Mouse (Mus musculus): ENCODE results near the gene Hoxd9. TPM values are rescaled to one million over a fixed set of nuclear protein-coding genes. Genes with fewer than 3 reads are reported as not detected.

The Hoxd9 gene
- total RNA-seq, 2 experiments from 2014 or later = 12.6 to 16.1 TPM

GRCm38 (mm10) chr2:74713239-74714150 lies 16.0 kb downstream of the Hoxd9 start:
- no peak for DNase-seq

DNA sequence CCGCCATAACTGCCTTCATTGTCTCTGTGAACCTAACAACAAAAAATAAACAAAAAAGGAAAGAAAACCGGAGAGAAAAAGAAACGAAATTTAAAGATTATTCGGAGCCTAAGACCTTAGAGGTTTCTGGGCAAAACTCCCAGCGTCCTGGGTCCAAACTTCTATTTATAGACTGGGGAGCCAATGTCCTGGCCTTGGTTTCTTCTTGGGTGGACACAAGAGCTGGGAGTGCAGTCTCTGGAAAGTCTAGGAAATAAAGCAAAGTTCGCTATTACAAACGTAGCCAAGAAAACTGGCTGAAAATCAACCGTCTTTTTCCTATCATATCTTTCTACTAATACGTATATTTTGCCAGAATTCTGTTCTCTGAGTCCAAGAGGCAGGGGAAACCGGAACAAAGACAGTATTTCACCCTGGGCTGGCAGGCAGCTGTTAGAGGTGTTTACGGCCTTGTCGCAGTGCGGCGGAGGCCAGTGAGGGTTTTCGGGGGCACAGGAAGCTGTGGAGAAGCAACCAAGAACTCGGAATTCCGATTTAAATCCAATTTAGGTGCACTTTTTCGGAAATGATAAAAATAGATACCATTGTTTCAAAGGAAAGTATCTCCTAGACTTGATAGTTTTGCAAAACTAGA lies 16.7 kb downstream of the Hoxd9 start:
- DNase-seq = no peak

DNA sequence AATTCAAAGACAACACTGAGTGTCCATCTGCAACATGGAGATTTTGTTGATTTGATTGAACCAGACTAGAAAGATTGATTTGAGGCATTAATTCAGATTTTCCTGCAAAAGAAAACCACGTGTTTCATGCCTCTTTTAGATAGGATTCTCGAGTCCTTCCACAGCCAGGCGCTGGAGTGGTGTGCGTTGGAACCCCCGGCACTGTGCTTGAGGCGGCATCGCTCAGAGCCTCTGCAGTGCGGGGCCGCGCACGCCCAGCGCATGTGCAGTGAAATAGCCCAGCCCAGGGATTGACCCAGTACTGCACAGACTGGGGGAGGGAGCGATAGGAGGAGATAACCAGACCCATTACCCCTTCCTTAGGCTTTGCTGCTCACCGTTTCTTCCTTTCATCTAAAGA lies 17.4 kb downstream of the Hoxd9 start:
- DNase-seq = no peak

DNA sequence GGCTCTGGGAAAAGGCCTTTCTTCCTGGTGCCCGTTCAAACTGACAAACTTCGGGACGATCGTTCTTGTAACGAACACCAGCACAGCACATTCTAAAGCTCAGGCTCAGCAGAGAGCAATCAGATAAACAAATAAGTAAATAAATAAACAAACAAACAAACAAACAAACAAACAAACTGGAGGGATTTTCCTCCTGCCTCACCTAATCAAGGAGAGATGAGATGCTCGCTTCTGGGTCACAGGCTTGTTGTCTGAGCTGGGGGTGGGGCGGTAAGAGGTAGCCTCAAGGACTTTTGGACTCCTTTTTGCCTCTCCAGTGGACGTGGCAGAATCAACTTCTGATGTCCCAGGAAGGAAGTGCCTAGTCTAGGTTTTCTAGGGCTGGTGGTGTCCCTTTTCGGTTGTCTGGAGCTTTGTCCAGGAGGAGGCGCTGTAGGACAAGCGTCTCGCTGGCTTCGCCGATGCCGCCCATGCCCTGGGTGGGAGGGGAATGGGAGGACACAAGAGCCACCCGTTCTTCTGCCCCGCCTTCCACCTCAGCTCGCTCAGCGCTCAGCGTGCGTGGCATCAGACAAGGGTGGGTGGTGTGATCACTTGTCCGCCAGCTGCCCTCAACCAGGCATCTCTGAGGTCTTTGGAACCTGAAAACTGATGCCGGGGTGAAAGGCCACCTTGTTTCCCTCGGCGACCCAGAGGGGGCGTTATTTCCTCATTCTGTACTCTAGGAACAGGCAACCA lies 18.1 kb downstream of the Hoxd9 start:
- DNase-seq = peak; percentile 98

DNA sequence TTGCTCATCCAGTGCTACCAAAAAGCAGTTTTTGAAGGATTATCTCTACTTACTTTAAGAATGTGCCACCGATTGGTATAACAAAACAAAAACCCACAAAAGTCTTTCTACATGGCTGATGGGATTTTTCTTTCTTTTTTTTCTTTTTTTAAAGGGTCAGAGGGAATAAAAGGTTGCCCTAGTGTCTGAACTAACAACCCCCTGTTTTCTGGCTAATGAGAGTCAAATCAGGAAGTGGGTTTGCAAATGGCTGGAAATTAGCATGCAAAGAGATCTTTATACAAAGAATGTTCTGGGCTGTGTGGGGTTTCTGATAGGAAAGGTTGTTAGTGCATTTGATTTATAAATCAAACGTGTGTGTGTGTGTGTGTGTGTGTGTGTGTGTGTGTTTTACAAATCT lies 22.9 kb downstream of the Hoxd9 start:
- no peak for DNase-seq

DNA sequence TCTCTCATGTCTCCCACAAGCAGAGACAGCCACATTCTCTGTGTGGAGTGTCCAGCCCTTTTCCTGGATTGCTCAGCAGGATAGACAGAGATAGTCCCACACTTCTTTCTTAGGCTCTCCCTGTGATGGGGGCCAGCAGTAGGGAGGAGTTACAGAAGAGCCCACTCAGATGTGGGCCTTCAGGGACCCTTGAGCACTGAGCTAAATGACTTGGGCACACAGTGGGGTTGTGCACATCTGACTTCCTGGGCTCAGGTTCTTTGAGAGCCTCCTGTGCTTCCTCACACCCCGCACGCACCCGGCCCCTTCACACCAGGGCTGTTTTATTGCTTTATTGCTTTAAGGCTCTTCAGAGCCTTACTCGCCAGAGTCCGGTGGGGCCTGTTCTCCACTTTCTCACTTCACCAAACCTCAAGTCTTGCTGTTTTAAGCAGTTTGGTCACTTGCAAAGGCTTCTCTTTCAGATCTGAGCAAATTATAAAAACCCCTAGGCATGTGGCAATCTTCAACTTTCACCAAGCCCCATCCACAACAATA lies 23.5 kb downstream of the Hoxd9 start:
- no peak for DNase-seq

- DNase-seq = no peak
Observed at GRCm38 (mm10) chr2:74721882-74722281, 24.4 kb downstream of the Hoxd9 start.

DNA sequence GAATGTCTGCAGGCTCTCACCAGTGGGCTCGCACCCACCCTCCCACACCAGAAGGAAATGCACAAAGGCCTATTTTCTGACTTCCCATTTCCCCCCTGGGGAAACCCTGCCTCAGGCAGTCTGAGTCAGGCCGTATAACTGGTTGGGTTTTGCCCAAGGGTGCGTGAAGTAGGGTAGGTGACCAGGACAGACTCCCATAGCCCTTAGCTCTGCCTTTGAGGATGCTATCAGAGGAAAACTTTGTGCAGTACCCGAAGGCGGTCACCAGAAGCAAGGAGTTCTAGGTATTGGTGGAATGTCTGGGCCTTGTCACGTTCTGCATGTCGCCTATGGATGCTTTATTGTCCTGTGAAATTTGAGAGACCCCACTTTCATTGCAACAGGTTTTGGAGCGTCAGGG lies 25.4 kb downstream of the Hoxd9 start:
- no peak for DNase-seq

DNA sequence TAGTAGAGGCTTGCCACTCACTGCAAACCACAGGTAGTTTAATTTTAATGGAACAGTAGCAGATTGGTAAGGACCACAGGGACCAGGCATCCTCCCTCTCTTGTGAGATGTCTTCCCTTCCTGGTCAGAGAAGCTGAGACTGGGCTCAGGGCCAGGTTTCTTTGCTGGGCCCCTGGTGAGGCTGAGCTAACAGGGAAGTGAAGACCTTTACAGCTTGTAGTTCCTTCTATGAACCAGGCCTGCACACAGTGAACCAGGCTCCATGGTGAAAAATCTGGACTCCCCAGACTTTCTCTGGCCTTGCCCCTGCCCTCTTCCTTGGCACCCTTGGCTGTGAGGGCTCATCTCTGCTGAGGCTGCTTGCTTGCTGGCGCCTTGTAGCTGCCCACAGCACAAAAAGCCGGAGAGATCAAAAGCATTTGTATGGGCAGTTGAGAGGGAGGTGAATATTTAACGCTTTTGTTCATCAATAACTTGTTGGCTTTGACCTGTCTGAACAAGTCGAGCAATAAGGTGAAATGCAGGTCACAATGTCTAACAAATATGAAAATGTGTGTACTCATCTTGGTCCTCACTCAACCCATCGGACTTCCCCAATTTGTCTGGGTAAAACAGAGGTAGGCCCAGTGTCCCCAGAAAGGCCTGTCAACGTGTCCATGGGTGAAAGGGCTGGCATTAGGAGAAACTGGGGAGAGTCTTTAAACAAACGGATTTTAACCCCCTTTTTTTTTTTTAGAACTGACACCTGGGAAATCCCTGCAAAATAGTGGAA lies 26.9 kb downstream of the Hoxd9 start:
- DNase-seq = no peak

- DNase-seq = no peak
Observed at GRCm38 (mm10) chr2:74725171-74725570, 27.6 kb downstream of the Hoxd9 start.

GRCm38 (mm10) chr2:74726551-74726950 lies 29.0 kb downstream of the Hoxd9 start, which contains the start of gene Gm28230:
TSS of gene Gm28230 (plus strand) at chr2:74726728.
- no peak for DNase-seq

DNA sequence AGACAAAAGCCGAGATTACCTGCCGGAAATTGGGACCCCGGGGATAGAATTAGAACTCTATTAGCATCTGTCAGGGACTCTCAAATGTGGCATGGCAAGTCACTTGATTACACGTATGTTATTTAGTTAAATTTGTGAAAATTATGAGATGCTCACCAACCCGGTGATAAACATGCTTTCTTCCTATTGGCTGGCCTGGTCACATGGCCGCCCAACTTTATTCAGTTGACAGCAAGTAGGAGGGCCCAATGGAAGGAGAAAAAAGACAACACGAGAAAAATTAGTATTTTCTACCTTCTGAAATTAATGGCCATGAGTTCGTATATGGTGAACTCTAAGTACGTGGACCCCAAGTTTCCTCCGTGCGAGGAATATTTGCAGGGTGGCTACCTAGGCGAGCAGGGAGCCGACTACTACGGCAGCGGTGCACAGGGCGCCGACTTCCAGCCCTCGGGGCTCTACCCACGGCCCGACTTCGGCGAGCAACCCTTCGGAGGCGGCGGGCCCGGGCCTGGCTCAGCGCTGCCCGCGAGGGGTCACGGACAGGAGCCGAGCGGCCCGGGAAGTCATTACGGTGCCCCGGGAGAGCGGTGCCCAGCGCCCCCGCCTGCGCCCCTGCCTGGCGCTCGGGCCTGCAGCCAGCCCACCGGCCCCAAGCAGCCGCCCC lies 29.6 kb downstream of the Hoxd9 start:
- no peak for DNase-seq

- no peak for DNase-seq
Observed at GRCm38 (mm10) chr2:74727640-74728302, 30.2 kb downstream of the Hoxd9 start.

DNA sequence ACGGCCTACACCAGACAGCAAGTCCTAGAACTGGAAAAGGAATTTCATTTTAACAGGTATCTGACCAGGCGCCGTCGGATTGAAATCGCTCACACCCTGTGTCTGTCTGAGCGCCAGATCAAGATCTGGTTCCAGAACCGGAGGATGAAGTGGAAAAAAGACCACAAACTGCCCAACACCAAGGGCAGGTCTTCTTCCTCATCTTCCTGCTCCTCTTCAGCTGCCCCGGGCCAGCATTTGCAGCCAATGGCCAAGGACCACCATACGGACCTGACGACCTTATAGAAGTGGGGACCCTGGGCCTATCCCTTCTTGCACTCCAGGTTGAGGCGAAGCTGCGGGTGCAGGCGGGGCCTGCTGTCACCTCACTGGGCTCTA lies 30.8 kb downstream of the Hoxd9 start:
- DNase-seq = no peak

DNA sequence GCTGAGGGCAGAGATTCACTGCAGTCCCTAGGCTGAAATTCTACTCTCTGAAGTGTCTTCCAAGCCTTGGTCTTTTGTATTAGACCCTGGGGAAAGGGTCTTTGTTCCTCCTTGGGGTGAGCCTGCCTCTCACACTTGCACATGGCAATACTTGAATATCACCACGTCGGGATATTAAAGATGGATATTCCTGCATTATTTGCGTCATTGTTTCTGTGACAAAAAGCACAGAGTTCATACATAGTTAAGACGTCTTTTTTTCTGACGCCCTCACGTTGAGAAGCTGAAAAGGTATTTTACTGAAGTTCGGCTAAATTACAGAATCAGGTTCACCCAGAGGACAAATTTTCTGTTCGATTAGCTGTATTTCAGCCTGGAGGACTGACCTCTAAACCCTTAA lies 32.8 kb downstream of the Hoxd9 start:
- DNase-seq = no peak

GRCm38 (mm10) chr2:74731055-74731454 lies 33.5 kb downstream of the Hoxd9 start:
- DNase-seq = no peak

- no peak for DNase-seq
Observed at GRCm38 (mm10) chr2:74731799-74732512, 34.4 kb downstream of the Hoxd9 start.

GRCm38 (mm10) chr2:74732513-74733316 lies 35.2 kb downstream of the Hoxd9 start:
- DNase-seq = no peak

DNA sequence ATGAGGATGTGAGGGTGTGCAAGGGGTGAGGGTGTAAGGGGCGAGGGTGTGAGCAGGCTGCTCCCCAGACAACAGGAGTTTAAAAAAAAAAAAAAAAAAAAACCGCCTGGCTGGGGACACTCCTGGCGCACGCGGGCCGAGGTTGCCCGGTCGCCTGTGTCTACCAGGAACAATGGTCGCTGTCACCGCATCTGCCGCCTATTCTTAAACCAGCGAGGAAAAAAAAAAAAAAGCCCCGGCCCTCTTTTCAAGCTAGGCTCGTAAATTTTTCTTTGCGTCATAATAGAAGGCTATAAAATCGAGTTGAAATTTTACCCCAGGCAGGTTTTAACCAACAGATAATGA lies 35.8 kb downstream of the Hoxd9 start:
- no peak for DNase-seq

Measured in gastrocnemius, postnatal 10 days (tissue).